Mouse (Mus musculus): ENCODE data around the gene Bhlhe41.

The Bhlhe41 gene

DNA sequence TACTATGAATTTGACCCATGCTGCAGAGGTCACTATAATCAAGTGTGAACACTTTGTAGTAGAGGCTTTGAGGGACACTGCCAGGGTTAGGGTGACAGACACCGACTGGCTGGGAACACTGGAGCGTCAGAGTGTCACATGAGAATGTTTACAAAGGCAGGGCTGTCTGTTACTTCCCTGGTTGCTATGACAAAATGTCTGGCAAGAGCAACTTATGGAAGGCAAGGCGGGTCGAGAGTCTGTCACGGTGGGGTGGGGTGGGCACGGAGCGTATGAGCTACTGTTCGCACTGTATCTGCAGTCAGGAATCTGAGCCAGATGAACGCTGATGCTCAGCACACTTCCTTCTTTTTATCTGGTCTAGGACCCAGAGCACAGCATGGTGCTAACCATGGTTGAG is 34.7 kb downstream of the Bhlhe41 start:
- DNase-seq = no peak

DNA sequence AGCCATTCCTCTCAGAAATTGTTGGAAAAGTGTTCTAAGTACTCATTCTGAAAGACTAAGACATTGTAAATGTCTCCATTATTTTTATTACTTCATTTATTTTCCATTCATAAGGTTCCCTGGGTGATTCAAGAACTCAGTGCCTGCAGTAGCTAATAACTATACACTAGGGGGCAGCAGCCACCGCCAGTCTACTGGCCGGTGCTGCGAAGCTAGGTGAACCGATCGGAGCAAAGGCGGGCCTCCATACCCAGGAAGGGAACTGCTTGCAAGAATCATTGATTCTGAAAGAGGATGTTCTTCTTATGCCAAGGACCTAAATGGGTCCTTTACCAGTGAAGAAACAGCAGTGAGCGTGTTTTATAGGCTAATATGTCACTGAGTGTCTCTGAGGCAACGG is 35.2 kb downstream of the Bhlhe41 start:
- peak; percentile 78 for DNase-seq

DNA sequence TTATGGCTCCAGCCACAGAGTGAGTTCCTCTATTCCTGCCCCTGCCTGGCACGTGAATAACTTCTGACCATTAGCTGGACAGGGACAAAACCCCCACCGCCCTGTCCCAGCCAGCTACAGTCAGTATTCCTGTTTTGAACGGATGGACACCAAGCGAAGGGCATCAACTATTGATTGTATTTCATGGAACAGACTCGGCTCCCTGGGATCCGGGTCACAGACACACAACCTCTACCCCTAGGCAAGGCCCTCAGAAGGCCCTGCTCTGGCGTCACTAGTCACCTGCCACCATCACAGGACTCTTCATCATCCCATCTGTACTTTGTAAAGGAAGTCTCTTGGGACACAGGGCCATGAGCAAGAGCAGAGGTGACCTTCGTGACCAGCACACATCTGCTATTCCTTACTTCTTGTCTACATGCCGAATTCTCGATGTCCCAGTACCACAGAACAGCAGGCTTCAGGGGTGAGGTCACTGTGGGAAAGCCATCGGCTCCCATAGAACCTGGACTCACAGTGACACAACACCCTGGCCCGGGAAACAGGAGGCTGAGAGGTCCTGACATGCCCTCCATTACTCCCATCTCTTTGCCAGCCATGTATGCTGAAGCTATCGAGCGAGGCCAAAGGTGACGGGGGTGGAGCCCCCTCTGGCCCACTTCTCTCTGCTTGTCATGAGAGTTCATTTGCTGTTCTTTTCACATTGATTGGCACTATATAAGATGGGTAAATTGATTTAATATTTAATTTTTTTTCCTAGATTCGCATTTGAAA is 36.1 kb downstream of the Bhlhe41 start:
- no peak for DNase-seq

DNA sequence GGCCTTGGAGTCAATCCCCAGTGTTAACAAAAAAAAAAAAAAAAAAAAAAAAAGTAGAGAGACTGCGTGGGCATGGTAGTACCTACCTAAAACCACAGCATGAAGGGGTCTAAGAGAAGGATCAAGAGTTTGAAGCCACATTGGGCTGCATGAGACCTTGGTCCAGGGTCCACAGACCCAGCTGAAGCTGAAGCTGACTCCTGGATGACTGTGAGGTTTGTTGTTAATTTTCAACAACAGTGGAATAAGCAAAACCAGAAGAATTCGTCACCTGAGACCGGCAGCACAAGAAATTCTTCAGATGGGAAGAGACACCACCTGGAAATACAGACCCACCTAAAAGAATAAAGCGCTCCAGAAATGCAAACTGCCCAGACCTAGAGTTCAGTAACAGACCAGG is 39.1 kb downstream of the Bhlhe41 start:
- no peak for DNase-seq

DNA sequence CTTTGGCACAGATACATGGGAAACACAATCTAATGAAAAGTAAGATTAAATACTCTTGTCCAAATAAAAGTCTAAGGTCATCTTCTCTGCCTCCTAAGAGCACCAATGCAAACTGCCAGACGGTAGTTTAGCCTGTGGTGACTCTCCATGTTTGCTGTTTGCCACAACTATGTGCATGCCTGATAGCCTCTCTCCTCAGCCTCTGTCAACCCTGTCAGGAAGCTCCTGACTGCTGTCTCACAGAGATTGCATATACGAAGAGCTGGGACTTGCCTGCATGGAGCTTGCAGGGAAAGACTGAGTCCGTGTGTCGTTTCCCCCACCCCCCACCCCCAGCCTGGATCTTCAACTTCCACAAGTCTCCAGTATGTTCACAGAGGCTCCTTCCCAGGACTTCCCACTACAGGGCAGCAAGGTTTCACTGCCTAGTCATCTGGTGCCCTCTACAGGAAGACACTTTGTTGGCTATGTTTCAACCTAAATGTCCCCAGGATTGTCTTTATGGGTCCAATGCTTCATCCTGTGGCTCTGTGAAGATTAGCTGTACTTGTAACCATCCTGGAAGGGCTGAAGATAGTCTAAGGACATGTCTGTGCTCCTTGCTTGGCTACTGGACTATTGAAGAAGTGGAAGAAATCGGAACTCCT is 41.6 kb downstream of the Bhlhe41 start:
- DNase-seq = no peak

DNA sequence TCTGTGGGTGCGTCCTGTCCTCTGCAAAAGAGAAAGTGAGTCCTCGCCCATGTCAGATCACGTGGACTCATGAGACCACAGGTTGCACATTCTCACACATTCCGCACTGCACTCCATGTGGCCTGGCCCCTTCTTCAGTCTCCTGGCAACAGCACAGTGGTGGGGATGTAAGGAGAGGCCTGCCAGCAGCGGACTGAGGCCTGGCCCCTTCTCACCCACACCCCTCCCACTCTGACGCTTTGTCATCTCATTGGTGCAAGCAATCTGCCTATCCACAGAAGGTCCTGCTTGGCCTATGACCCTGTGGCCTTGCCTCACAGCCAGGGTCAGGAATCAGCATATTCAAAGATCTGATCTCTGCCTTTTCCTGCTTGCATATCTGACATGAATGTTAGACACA is 42.3 kb downstream of the Bhlhe41 start:
- DNase-seq = no peak

DNA sequence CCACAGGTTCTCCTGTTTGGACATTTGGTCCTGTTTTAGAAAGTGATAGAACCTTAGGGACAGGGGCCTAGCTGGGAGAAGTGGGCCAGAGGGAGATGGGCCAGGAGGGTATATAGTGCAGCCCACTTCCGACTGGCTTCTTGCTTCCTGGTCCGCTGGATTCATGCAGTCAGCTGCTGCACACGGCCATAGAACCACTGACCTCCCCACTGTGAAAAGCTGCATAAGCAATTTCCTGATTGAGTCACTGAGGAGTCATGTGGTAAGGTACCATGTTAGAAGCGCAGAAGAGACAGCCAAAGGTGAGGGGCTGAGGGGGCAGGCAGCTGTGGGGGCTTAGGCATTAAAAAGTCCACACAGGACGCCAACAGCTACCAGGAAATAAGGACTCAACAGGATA is 43.1 kb downstream of the Bhlhe41 start:
- no peak for DNase-seq

DNA sequence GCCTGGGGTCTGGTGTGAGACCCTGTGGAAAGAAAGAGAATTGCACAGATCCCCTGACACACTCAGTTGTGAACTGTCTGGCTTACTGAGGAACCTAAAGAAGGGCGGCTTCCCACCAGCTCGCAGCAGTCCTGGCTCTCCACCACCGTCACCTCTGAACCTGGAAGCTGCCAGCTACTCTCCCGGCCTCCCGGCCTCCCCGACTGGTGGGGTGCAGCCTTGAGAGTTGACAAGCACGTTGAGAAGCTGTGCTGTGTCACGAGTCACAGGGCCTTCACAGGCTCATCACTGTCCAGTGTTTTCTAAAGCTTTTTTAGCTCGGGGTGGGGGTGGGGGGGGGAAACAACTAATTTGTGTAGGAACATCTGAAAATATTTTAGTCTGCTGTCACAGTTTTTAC is 46.2 kb downstream of the Bhlhe41 start:
- DNase-seq = no peak

DNA sequence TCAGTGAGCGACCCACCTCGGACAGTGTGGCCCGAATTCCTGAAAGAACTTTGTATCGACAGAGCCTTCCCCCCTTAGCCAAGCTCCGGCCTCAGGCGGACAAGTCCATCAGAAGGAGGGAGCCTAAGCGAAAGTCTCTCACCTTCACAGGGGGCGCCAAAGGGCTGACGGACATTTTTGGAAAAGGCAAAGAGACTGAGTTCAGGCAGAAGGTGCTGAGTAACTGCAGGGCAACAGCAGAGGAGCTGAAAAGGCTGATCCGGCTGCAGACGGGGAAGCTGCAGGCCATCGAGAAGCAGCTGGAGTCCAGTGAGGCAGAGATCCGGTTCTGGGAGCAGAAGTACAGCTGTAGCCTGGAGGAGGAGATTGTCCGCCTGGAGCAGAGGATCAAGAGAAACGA is 50.2 kb downstream of the Bhlhe41 start:
- no peak for DNase-seq

DNA sequence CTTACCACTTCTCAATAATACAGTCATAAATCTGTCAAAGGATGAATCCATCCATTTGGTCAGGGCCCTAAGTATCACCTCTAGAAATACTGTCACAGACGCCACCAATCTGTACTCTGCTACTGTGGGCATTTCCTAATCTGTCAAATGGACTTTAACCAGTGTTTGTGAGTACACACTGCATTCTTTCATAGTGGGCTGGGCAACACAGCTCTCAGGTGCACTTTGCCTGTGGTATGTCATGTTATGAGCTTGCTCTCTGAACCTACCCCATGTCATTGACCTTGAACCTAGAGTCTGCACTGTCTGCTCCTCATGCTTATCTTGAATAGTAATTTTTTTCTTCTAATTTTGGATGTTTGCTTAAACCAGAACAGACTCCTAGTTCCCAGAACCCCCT is 54.2 kb downstream of the Bhlhe41 start:
- no peak for DNase-seq

DNA sequence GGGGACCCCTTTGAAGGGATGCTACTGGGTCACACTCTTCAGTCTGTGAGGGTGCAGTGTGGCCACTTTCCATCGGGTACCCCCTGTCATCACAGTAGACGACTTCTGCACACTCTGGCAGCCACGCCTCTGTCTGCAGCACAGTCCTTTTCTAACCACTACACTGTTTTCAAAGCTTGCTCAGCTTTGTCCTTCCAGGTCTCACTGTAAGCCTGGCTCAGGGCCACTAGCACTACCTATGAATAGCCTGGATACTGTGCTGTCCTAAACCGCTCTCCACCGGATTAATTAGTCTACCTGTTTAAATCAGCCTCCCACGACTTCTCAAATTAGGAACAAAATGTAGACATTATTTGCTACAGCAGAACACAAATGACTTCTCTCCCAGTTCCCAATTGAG is 55.3 kb downstream of the Bhlhe41 start:
- no peak for DNase-seq

DNA sequence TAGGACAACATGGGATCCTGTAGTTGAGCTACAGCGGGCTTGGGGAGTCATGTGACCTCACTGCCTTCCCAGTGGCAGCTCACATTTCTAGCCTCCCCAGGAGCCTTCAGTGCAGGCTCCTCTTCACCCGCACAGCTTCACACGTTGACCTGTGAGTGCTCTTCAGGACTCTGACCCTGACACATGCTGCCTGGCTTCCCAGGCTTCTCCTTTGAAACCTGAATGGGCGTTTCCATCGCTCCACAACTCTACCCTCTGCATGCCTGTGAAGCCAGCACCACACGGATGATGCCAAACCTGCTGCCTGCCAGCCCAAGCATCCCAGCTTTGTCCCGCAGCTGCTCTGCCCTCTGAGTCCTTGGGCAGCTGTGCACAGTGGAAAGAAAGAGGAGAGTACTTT is 55.8 kb downstream of the Bhlhe41 start:
- DNase-seq = no peak

Data from right cerebral cortex, adult 18-20 months (tissue).